Comparison of ENCODE assay signal across 26 mouse cellular contexts in the genomic region with DNA sequence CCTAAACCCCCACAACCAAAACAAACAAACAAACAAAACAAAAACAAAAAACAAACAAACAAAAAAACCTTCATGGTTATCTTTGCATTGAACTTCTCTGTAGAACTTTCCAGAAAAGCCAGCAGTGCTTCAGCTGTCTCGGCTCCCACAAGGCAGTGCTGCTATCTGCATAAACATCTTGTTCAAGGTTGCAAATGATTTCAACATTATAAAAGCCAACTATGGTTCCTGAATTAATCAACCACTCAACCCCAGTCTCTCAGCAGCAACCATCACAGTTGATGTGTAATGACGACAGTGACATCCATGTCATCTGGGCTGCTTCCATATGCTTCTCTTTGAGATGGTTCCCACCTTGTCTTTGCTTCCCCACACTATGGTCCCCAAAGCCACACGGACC. TPM values are rescaled to one million over a fixed set of nuclear protein-coding genes. Genes with fewer than 3 reads are reported as not detected.
"Had no signal": no experiment of that assay in that cellular context is flagged by ENCODE, and none has a peak within 500 bp of the region (broad histone marks: within the 10 kb centered on the region; RNA-seq: fewer than 3 reads in every experiment).

No protein-coding gene starts in this region.

- DNase-seq: cerebellum, adult 9-10 months; cerebellum, adult 9-11 months; cerebellum, postnatal 10 days; cerebellum, postnatal 14 days; cerebellum, postnatal 25 days; cerebellum, postnatal 36 days; embryo, embryonic 11 days; forebrain, postnatal 0 days; gastrocnemius, adult 2 months; gastrocnemius, postnatal 10 days; gastrocnemius, postnatal 14 days; gastrocnemius, postnatal 25 days; gastrocnemius, postnatal 36 days; heart, adult 18-20 months; heart, adult 2 months had no signal

- H3K36me3 ChIP-seq: embryonic facial prominence, embryonic 10.5 days; embryonic facial prominence, embryonic 12.5 days; embryonic facial prominence, embryonic 13.5 days; embryonic facial prominence, embryonic 15.5 days; forebrain, embryonic 10.5 days; forebrain, embryonic 12.5 days; forebrain, embryonic 15.5 days had no signal

- H3K9ac ChIP-seq: embryonic facial prominence, embryonic 12.5 days; embryonic facial prominence, embryonic 13.5 days; embryonic facial prominence, embryonic 15.5 days; forebrain, embryonic 12.5 days; forebrain, embryonic 13.5 days; forebrain, embryonic 15.5 days; forebrain, postnatal 0 days had no signal

- H3K4me2 ChIP-seq: embryonic facial prominence, embryonic 12.5 days; embryonic facial prominence, embryonic 13.5 days; embryonic facial prominence, embryonic 15.5 days; forebrain, embryonic 12.5 days; forebrain, embryonic 13.5 days; forebrain, embryonic 15.5 days had no signal

- H3K4me3 ChIP-seq: embryonic facial prominence, embryonic 10.5 days; embryonic facial prominence, embryonic 12.5 days; embryonic facial prominence, embryonic 13.5 days; embryonic facial prominence, embryonic 15.5 days; erythroblast, embryonic 14.5 days; forebrain, embryonic 10.5 days; forebrain, embryonic 12.5 days; forebrain, embryonic 13.5 days; forebrain, embryonic 15.5 days; gastrocnemius, adult 2 months; heart, adult 2 months had no signal

- ATAC-seq: forebrain, embryonic 13.5 days; forebrain, embryonic 14.5 days; forebrain, embryonic 15.5 days; forebrain, embryonic 16.5 days; forebrain, postnatal 0 days had no signal

- H3K4me1 ChIP-seq: embryonic facial prominence, embryonic 10.5 days; embryonic facial prominence, embryonic 12.5 days; embryonic facial prominence, embryonic 13.5 days; embryonic facial prominence, embryonic 15.5 days; forebrain, embryonic 10.5 days; forebrain, embryonic 12.5 days; forebrain, embryonic 13.5 days; forebrain, embryonic 15.5 days had no signal

- H3K27me3 ChIP-seq: embryonic facial prominence, embryonic 12.5 days; embryonic facial prominence, embryonic 13.5 days; embryonic facial prominence, embryonic 15.5 days; forebrain, embryonic 12.5 days; forebrain, embryonic 13.5 days; forebrain, embryonic 15.5 days had no signal

- H3K9me3 ChIP-seq: embryonic facial prominence, embryonic 10.5 days; embryonic facial prominence, embryonic 12.5 days; embryonic facial prominence, embryonic 13.5 days; embryonic facial prominence, embryonic 15.5 days; forebrain, embryonic 10.5 days; forebrain, embryonic 12.5 days; forebrain, embryonic 13.5 days; forebrain, embryonic 15.5 days had no signal

- H3K27ac ChIP-seq: embryonic facial prominence, embryonic 10.5 days; embryonic facial prominence, embryonic 12.5 days; embryonic facial prominence, embryonic 13.5 days; embryonic facial prominence, embryonic 15.5 days; forebrain, embryonic 10.5 days; forebrain, embryonic 12.5 days; forebrain, embryonic 13.5 days; forebrain, embryonic 15.5 days; gastrocnemius, adult 2 months; heart, adult 2 months had no signal

RNA-seq across cellular contexts. Expression of gene Fbn1, which starts 31.8 kb away (rescaled TPM):
- polyA plus RNA-seq: erythroblast, embryonic 14.5 days had no signal

RNA-seq across cellular contexts. Expression of gene Gm9913, which starts 34.8 kb away (rescaled TPM):
- polyA plus RNA-seq: erythroblast, embryonic 14.5 days; forebrain, embryonic 13.5 days had no signal
